Mouse (Mus musculus) erythroblast, embryonic 14.5 days (primary cell): ENCODE measurements around the gene Etv5. TPM values are rescaled to one million over a fixed set of nuclear protein-coding genes. Genes with fewer than 3 reads are reported as not detected.

Source experiments
- H3K27me3 ChIP-seq: 2 replicates; pipeline ENCODE4 v1.6.1; 2012; ENCODE audit warnings: inconsistent platforms; ENCODE audit not compliant: control insufficient read depth
- H3K36me3 ChIP-seq: 2 replicates; pipeline ENCODE4 v1.6.1; 2012; ENCODE audit warnings: mild to moderate bottlenecking, inconsistent platforms; ENCODE audit not compliant: control insufficient read depth
- H3K4me1 ChIP-seq: 2 replicates; pipeline ENCODE4 v1.6.1; 2012; ENCODE audit warnings: inconsistent platforms; ENCODE audit not compliant: control insufficient read depth
- H3K4me3 ChIP-seq: replicated peaks from 2 replicates; pipeline ENCODE3; 2012; ENCODE audit warnings: moderate library complexity, mild to moderate bottlenecking, inconsistent platforms
- H3K9me3 ChIP-seq: 2 replicates; pipeline ENCODE4 v1.6.1; 2012; ENCODE audit warnings: low read length, inconsistent platforms, mixed read lengths; ENCODE audit not compliant: control insufficient read depth
- GATA1 ChIP-seq: IDR thresholded peaks from 2 replicates; pipeline ENCODE4 v1.6.1; 2012; ENCODE audit warnings: low read length, inconsistent platforms, mixed read lengths
- TAL1 ChIP-seq: IDR thresholded peaks from 3 replicates; pipeline ENCODE4 v1.6.1; 2012; ENCODE audit warnings: low read length, inconsistent platforms, mixed read lengths
- polyA plus RNA-seq: library from polyadenylated mRNA; stranded (reverse); fragments of >175 nt; gene quantifications from 2 replicates; pipeline ENCODE4 v1.2.3, GENCODE M21; 2012

Gene Etv5
- polyA plus RNA-seq, 1 experiment, result 0.18 TPM

GRCm38 (mm10) chr16:22431773-22432172, 7.7 kb downstream of the Etv5 start:
- Histone ChIP-seq H3K4me3 (no peak overlapping the region), H3K9me3 (no peaks in the 10 kb centered on the region), H3K4me1 (peaks cover 2% of the 10 kb centered on the region; the same call in 1 of the 2 replicates), H3K36me3 (no peaks in the 10 kb centered on the region), H3K27me3 (peaks cover 7% of the 10 kb centered on the region)
- TF ChIP-seq TAL1, result no peak
- 0 out of 2 replicates have a peak, but pooled peaks have one; percentile 17 for TF ChIP-seq GATA1

- Histone ChIP-seq H3K36me3 (no peaks in the 10 kb centered on the region), H3K4me1 (peaks cover 2% of the 10 kb centered on the region; the same call in 1 of the 2 replicates), H3K4me3 (no peak overlapping the region), H3K27me3 (peaks cover 5% of the 10 kb centered on the region), H3K9me3 (no peaks in the 10 kb centered on the region)
- TF ChIP-seq TAL1, result no peak
- no peak for TF ChIP-seq GATA1
Observed at GRCm38 (mm10) chr16:22431335-22431734, 8.2 kb downstream of the Etv5 start.

- H3K4me1 ChIP-seq, result peaks cover 2% of the 10 kb centered on the region; the same call in 1 of the 2 replicates
- H3K27me3 ChIP-seq, result no peaks in the 10 kb centered on the region
- TF ChIP-seq TAL1 (no peak), GATA1 (no peak)
- no peaks in the 10 kb centered on the region for H3K36me3 ChIP-seq
- no peak overlapping the region for H3K4me3 ChIP-seq
- H3K9me3 ChIP-seq, result no peaks in the 10 kb centered on the region
Observed at GRCm38 (mm10) chr16:22430211-22430951, 9.1 kb downstream of the Etv5 start.

- H3K9me3 ChIP-seq, result no peaks in the 10 kb centered on the region
- H3K4me3 ChIP-seq, result no peak overlapping the region
- TF ChIP-seq GATA1, result no peak
- TF ChIP-seq TAL1, result no peak
- no peaks in the 10 kb centered on the region for H3K27me3 ChIP-seq
- no peaks in the 10 kb centered on the region for H3K36me3 ChIP-seq
- H3K4me1 ChIP-seq, result peaks cover 2% of the 10 kb centered on the region; the same call in 1 of the 2 replicates
Observed at GRCm38 (mm10) chr16:22429377-22429776, 10.1 kb downstream of the Etv5 start.

GRCm38 (mm10) chr16:22428853-22429341, 10.6 kb downstream of the Etv5 start:
- Histone ChIP-seq H3K4me1 (peaks cover 2% of the 10 kb centered on the region; the same call in 1 of the 2 replicates), H3K27me3 (no peaks in the 10 kb centered on the region), H3K9me3 (no peaks in the 10 kb centered on the region), H3K36me3 (no peaks in the 10 kb centered on the region), H3K4me3 (no peak overlapping the region)
- TF ChIP-seq GATA1 (no peak), TAL1 (no peak)

GRCm38 (mm10) chr16:22426866-22427265, 12.7 kb downstream of the Etv5 start:
- no peaks in the 10 kb centered on the region for H3K9me3 ChIP-seq
- TF ChIP-seq TAL1, result no peak
- TF ChIP-seq GATA1, result no peak
- H3K4me3 ChIP-seq, result no peak overlapping the region
- H3K36me3 ChIP-seq, result no peaks in the 10 kb centered on the region
- H3K27me3 ChIP-seq, result no peaks in the 10 kb centered on the region
- peaks cover 2% of the 10 kb centered on the region; the same call in 1 of the 2 replicates for H3K4me1 ChIP-seq

GRCm38 (mm10) chr16:22422256-22422655, 17.3 kb downstream of the Etv5 start:
- no peaks in the 10 kb centered on the region for H3K36me3 ChIP-seq
- no peaks in the 10 kb centered on the region for H3K4me1 ChIP-seq
- no peak for TF ChIP-seq TAL1
- no peak for TF ChIP-seq GATA1
- H3K9me3 ChIP-seq, result no peaks in the 10 kb centered on the region
- H3K27me3 ChIP-seq, result no peaks in the 10 kb centered on the region
- no peak overlapping the region for H3K4me3 ChIP-seq

GRCm38 (mm10) chr16:22417931-22418330, 21.6 kb downstream of the Etv5 start:
- H3K9me3 ChIP-seq, result no peaks in the 10 kb centered on the region
- H3K36me3 ChIP-seq, result no peaks in the 10 kb centered on the region
- TF ChIP-seq GATA1 (no peak), TAL1 (no peak)
- no peak overlapping the region for H3K4me3 ChIP-seq
- H3K4me1 ChIP-seq, result no peaks in the 10 kb centered on the region
- no peaks in the 10 kb centered on the region for H3K27me3 ChIP-seq

GRCm38 (mm10) chr16:22417044-22417443, 22.5 kb downstream of the Etv5 start:
- no peak overlapping the region for H3K4me3 ChIP-seq
- no peaks in the 10 kb centered on the region for H3K36me3 ChIP-seq
- H3K27me3 ChIP-seq, result no peaks in the 10 kb centered on the region
- TF ChIP-seq GATA1 (no peak), TAL1 (no peak)
- H3K4me1 ChIP-seq, result no peaks in the 10 kb centered on the region
- H3K9me3 ChIP-seq, result no peaks in the 10 kb centered on the region
